Mouse (Mus musculus) adrenal gland, adult (tissue): ENCODE measurements around the gene Hscb.

Experiments
- DNase-seq, 2 experiments: peaks; one replicate each; pipeline ENCODE4 v3.0.0; 2022 to 2023; ENCODE audit warnings: low spot score in 1 of 2; ENCODE audit not compliant: inconsistent age in 2 of 2

Hscb gene

DNA sequence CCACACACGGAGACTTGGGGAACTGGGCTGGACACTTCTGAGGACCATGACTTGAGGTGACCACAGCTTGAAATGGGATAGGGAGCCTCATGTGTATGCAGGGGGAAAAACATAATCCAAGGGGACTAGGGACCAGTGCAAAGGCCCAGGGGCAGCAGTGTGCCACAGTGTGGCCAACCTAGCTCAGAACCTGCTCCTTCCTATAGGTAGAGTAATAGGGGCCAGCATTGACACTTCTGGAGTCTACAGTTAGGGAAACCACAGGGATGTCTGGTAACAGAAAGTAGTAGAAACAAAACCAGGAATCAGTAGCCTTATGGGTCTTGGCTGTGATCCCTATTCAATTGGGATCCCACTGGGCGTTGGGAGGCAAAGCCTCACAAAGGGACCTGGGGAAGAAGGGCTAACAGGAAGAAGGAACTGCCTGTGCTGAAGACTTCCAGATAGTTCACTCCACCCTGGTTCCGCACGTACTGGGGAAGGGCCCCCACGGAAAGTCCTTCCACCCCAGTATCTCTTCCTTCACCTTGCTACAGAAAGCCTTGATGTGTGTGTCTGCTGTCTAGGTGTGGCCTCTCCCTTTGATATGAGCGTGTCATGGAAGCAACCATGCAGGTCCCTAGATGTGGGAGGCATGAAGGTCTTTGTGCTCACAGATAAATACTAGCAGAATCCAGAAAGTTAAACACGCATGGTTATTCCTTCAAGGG, 57.9 kb downstream of the Hscb start:
- DNase-seq, result peak in 1 of 2 experiments; percentile 32

DNA sequence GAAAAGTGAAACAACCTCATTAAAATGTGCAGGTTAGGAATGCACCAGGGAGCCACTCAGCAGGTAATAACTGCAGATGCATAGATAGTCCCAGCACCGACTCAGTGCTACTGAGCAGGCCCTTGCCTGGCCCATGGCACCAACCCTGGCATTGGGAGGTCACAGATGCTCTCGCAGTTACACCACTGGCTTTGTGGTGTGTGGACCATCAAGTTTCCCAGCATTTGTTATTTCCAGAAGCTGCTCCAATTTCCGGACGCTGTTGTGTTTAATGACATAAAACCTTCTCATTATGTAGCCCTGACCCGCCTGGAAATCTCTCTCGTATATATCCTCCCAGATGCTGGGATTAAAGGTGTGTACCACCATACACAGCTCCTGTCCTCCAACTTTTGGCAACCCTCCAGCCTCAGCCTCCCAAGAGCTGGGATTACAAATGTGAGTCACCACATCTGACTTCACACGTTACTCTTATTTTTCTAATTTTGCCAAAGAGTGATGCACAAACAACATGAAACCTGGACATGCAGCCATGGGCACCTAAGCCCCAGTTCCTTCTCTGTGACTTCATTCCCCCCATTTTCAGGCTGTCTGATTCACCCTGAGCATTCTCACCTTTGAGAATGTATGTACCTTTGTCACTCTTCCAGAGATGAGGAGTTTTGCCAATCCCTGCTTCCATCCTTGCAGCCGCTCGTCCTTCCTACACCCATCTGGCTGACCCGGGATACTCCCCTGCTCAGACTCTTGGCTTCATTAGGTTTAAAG, 58.6 kb downstream of the Hscb start:
- DNase-seq, result no peak

DNA sequence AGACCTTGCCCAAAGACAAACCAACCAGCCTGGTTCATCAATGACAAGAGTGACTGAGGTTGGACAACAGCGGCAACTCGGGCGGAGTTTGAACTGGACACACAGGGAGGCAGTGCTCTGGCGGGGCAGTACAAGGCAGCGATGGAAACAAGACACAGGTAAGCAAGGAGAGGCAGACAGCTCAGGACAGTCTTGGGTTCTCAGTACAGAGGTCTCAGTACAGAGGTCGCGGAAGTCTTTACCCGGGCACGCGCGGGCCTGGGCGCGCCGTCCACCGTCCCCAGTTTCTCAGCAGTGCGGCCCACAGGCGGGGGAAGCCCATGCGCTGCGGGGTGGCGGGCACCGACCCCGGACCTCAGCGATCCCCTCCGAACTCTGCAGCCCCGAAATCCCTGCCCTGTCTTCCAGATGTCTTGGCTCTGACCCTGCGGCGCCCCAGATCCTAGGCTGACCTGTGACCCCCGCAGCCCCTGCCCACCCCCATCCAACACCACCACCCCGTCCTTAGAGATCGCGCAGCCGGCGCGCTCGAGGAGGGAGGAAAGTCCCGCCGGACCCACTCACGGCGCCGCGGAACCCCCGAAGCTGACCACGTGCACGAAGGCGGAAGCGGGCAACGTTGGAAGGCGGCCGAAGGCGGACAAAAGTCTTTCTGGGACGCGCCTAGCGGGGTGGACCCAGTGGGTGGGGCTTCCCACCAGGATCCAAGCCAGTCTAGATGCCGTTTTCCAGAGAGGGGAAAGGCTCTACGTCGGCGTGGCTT, 59.4 kb downstream of the Hscb start, which contains the start of gene Pus1:
Gene Pus1, minus strand, starts transcription at position 662 of the 763 bp plus-strand sequence.
- DNase-seq, result peak; percentile 95 to 98

DNA sequence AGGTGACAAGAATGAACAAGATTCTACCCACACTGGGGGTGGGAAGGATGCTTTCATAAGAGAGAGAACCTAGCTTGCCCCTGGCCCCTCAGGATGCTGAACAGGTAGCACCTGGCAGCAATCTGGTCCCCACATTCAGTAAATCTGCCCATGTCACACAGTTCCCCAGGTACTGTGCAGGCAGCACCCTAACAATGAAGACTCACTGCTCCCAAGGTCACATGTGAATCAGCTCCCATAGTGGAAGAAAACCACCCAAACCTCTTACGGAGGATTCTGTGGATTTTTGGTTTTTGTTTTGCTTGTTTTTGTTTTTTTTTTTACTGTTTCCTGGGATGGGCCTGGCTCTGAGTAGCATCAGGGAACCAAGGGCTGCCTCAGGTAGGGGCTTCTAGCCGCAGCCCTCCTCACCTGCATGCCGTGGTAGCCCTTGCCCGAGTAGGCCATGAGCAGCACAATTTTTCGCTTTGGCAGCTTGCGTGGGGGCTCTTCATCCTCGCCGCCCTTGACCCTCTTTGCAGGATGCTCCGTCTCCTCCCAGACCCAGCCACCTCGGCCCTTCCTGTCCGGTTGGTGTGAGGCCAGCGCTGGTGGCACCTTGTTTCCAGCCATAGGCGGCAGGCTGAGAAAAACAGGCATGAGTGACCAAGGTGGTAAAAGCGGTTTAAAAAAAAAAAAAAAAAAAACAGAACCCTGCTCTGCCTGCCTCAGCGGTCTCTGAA, 60.1 kb downstream of the Hscb start:
- DNase-seq, result peak in 1 of 2 experiments; percentile 70
